Mouse (Mus musculus) heart, postnatal 0 days (tissue): ENCODE measurements at regions not wholly inside any gene's neighbourhood (a gene's known extent, or its start where the extent isn't known, plus 50 kb on each side); places are given as distances from the start of the nearest gene placed in this dataset.

Experiments
- CTCF ChIP-seq: IDR thresholded peaks from 2 replicates; pipeline ENCODE4 v1.5.1; 2016; ENCODE audit warnings: antibody characterized with exemption, control low read depth, low read depth
- EP300 ChIP-seq: IDR thresholded peaks from 2 replicates; pipeline ENCODE4 v1.6.1; 2016; ENCODE audit warnings: antibody characterized with exemption, low read depth

- TF ChIP-seq EP300: no peak
- no peak for TF ChIP-seq CTCF
Observed at GRCm38 (mm10) chrX:50537122-50537784, 109.0 kb upstream of the Olfr1324 start.
